Mouse (Mus musculus) liver, postnatal 0 days (tissue): ENCODE data around the gene Mmp8.

Experiments
- CTCF ChIP-seq: sonication (generic); IDR thresholded peaks from 2 replicates; pipeline ENCODE4 v1.5.1; 2016; ENCODE audit warnings: antibody characterized with exemption, low read depth
- EP300 ChIP-seq: IDR thresholded peaks from 2 replicates; pipeline ENCODE4 v1.6.1; 2016; ENCODE audit warnings: antibody characterized with exemption, low read depth, mild to moderate bottlenecking

GRCm38 (mm10) chr9:7594816-7595540 is 36.7 kb downstream of the Mmp8 start:
- peak; percentile 94 for TF ChIP-seq CTCF
- no peak for TF ChIP-seq EP300
